Mouse (Mus musculus) spleen, adult 2 months (tissue): ENCODE results near the gene Syt5.

Experiments used
- CTCF ChIP-seq: fragments of 200-500 bp; IDR thresholded peaks from 2 replicates; pipeline ENCODE4 v1.5.1; 2011; ENCODE audit warnings: mild to moderate bottlenecking, inconsistent platforms; ENCODE audit not compliant: insufficient read depth, insufficient read length, insufficient replicate concordance; ENCODE audit errors: extremely low read depth
- POLR2A ChIP-seq: fragments of 200-500 bp; IDR thresholded peaks from 2 replicates; pipeline ENCODE4 v1.6.1; 2011; ENCODE audit warnings: low read depth, low read length, inconsistent platforms

DNA sequence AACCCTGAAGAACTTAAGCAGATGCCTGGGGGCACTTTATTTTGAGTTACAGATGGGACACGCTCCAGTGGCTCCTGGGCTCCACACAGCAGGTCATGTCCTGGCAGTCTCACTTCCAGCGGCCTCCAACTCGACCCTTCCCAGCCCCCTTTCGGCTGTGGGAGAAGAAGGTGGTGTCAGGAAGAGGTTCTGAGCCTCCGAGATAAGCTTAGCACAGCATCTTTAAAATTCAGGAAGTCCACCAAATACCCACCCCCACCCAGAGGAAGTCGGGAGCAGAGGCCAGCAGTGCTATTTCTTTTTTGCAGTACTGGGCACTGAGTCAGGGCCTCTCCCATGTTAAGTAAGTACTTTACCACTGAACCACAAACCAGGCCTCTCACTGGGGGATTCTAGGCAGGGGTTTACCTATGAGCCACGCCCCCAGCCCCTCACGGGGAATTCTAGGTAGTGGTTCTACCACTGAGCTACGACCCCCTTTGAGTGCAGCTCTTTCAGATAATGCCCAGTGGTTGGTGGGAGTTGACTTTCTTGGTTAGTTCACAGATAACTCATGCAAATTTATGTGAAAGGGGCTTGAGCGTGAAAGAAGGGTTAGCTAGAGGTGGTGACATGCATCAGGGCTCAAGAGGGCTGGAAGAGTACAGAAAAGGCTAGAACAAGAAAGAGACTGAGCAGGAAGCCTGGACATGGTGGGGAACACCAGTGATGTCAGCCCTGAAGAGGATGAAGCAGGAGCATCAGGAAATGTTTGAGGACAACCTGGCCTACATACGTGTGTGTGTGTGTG, 42.5 kb downstream of the Syt5 start:
- TF ChIP-seq CTCF (no peak), POLR2A (no peak)
